Mouse (Mus musculus) cerebellum, adult (tissue): ENCODE results near the gene Clcnkb.

ENCODE experiments used
- ATAC-seq: cut with Nextera tagmentation; 2 replicates; pipeline ENCODE4 v1.9.2; 2017; ENCODE audit warnings: mild to moderate bottlenecking, moderate library complexity, mixed read lengths; ENCODE audit not compliant: insufficient number of reproducible peaks, low FRiP score, low TSS enrichment

The Clcnkb gene

DNA sequence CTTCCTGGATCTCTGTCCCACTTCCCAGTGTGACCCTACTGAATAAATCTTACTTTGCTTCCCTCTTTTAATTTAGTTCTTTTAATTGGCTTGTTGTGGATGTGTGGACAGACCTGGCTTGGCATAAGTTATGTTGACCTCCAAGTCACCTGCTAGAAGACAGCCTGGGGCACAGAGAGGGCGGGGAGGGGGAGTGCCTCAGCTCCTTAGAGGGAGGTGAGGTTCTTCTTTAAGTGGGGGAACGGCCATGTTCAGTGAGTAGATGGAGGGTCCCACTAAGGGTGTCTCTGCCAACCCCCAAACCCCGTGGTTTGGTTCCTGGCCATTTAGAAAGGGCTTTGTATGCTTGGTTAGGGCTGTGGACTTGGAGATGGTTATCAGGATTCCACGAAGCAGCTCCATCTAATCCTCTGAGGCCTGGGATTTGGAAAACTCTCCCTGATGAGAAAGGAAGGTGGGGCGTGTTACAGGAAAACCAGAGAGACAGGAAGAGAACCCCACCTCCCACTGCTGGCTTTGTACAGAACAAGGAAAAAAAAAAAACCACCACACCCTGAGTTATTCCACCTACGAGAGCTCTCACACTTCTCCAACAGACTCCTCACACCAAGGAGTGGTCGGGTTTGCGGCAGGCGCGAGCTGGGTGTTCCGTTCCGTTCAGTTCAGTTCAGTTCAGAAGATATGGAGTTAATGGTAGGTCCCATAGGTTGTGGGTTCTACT is 23.4 kb upstream of the Clcnkb start:
- no peak for ATAC-seq

DNA sequence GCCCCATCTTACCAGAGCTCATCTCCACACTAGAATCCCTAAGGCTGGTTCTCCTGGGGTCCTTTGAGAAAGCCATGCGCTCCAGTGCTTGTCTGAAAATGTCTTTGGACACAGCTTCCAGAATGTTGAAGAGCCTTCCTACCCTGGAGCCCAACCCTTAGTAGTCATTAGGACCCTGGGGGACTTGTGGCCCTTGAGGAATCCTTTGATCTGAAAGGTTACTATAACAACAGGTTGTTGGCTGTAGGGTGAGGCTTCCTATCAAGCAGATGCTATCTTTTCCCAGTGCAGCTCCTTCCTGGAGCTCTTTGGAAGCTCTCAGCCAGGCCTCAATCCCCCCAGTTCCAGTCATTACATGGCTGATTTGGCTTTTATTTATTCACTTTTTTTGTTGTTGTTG is 20.2 kb upstream of the Clcnkb start, which contains the start of gene Srarp:
Gene Srarp, minus strand, starts transcription at position 132 of the 400 bp plus-strand sequence.
- no peak for ATAC-seq

DNA sequence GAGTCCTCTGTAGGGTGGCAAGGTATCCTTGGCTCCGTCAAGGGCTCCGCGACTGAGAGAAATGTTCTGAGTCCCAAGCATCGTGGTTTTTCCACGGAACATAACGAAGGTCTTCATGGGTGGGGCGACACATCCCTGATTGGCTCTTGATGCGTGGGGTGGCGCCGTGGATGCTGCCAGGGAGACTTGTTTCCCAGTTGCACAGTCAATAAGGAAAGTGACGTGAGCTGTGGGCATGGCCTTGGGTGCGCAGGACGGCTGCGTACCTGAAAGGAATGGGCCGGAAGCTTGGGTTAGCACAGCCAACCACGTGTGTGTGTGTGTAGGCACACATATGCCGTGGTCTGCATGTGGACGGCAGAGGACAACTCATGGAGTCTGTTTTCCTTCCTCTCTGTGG is 17.4 kb upstream of the Clcnkb start:
- ATAC-seq: no peak

DNA sequence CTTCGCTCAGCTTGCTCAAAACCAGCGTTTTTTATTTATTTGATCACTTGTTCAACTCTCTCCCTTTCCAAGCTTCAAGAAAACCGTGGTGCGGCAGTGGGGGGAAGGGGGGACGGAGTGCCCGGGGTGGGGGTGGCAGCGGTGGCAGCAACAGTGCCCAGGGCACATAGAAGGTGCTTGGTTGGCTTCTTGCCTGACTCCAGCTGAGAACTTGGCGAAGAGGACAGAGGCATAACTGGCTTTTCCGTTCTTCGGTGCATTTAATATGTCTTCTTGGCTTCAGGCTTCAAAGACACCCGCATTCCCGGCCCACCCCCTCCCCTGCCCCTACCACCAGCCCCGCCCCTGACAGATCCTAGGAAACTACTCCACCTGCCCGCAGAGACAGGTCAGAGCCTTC is 16.9 kb upstream of the Clcnkb start:
- no peak for ATAC-seq

DNA sequence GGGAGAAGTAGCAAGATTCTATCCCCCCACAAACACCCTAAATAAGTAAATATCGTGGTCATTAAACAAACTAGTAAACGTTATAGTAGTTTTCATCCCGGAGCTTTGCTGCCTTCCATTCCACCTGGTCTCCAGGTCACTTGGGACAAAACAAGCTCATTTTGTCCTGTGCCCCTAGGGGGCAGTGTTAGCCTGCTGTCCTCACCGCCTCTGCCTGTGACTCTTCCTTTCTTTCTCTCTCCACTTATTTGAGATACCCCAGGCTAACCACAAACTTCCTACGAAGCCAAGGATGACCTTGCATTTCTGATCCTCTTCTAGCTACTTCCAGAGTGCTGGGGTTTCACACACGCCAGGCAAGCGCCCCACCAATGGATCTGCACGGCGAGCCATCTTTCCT is 15.2 kb upstream of the Clcnkb start:
- ATAC-seq: no peak

DNA sequence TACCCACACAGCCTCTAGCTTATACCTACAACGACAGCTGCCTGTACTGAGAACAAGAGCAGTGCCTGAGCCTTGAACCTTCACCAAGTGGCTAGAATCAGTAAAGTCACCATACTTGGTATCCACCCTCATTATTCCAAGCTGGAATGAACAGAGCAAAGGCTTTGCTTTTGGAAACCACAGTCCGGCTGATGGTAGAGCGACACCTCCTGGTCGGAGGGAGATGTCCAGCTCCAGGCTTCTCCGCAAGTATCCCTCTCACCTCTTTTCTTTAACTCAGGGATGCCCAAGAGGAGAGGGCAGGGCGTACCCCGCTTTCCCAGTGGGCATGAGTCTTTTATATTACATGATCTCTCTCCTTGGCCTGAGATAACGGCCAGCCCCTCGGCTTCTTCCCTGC is 14.0 kb upstream of the Clcnkb start:
- no peak for ATAC-seq

DNA sequence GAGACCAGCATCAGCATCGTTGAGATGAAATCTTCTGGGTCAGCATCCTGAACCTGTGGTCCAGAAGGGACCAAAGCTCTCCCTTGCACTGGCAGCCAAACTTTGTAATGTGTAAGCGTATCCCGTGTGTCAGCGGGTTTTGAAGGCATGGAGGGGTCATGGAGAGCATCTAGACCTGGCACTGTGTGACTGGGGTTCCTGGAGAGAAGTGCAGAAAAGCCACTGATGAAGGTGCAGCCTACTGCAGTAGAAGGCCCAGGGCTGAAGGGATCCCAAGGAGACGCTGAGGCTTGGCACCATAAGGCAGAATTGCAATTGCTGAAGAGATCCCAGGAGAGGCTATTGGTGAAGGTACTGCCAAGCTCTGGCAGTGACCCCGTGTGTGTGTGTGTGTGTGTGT is 13.6 kb upstream of the Clcnkb start:
- ATAC-seq: no peak

DNA sequence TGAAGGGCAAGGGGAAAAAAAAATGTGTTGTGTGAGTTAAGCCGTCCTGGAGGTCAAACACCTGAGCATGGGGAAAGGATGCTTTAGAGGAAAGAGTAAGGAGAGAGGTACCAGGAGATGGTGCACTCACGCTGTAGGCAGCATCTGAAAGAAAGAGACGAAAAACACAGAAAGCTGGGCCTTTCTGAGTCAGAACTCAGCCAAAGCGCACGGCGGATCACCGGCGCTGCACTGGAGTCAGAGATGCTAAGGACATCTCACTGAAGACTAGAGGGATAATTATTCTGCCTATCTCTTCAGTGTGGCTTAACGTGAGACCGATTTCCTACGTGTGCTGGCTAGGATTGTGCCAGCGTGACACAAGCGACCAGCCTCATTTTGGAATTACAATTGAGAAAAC is 12.1 kb upstream of the Clcnkb start:
- no peak for ATAC-seq

DNA sequence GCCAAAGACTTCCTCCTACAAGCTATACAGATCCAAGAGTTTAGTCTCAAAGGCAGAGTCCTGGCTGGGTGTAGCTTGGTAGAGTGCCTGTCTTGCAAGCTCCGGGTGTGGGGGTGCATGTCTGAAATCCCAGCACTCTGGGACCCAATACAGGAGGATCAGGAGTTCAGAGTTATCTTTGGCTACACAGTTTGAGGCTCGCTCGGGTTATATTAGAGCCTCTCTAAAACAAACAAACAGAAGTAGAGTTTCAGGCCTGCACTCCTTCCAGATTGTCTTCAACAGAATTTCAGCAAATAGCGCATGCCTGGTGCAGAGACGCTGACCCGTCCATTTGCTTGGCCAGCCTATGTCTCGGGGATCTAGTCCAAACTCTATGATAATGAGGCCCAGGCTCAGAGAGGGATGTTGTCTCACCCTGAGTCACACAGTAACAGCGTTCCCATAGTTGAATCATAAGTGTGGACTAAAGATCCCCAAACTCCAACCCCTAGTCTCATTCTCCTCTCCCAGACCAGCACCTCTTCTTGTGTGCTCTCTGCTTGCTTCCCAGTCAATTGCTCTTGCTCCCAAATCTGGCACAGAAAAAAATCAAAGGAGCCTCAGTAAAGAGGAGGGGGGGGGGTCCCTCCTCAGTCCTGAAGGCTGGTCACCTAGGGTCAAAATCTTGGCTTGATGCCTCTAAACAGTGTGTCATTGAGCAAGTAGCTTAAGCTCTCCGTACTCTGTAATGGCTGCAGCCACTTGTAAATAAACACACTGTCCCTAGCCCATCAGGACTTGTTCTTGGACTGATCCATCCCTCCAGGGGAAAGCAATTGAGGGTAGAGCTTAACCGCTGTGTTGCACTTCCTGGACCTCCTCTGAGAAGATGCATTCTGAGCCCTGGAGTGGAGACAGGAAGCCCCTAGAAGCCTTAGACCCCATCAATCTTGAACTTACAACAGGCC is 11.3 kb upstream of the Clcnkb start:
- ATAC-seq: no peak

DNA sequence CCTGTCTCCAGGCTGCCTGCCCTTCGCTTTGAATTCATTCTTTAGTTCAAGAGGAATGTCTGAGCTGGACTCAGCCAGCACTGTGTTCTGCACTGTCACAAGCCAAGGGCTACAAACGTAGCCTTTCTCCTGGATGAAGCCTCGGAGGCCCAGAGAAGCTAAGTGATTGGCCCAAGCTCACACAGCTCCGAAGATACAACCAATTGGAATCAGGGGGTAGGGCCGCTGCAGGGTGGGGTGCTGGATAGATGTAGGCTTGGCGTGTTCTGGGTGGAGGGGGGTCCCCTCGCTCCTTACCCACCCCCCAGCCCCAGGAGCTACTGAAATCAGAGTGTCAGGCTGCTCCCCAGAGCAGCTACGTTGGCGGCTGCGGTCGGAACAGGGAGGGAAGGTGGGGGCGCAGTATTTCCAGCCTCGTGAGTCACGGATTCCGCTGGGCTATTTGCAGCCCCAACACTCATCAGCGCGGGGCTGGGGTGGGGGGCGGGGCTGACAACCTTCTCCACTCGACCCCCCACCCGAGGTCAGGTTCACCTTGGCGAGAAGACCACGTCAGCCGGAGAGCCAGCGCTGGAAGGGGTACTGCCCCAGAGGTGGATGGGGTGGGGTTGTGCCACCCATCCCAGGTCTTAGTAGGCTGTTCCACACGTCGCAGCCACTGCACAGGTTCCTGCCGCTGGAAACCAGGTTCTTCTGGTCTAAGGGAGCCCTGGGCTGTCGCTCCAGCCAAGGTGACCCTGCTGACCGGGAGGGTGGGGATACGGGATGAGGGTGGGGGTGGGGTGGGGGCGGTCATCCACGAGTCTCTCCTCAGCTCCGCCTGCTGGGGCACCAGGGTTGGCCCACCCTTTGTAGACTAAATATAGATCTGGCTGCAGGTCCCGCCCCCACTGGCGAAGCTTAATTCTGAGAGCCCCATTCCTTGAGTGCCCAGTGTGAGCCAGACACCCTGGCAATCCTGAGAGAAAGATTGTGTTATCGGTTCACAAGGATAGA is 10.0 kb upstream of the Clcnkb start:
- peak; percentile 93 for ATAC-seq

DNA sequence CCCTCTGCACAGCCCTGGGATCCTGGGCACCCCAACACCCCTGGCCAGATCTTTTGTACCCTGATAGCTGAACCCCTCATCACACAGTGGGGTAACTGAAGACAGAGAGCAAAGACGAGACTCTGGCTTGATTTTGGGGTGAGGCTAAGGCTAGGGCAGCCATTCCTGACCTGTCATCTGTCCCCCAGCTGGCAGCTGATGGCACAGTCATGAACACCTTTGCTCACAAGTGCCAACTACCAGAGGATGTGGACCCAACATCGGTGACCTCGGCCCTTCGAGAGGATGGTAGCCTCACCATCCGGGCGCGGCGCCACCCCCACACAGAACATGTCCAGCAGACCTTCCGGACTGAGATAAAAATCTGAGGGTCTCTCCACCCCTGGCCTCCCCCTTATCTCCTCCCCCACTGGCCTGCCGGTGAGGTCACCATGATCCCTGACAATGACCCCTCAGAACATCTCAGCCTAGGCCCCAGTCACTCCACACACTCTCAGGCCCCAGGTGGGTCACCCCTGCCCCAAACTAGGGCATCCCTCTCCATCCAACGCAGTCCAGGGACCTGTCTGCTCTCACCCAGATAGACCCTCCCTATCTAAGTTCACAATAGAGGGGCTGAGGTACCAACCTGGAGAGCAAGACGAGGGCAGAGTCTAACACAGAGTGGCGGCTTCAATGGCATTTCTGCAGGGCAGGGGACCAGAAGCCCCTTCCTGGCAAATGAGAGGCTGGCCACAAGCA is 8.0 kb upstream of the Clcnkb start:
- ATAC-seq: no peak

DNA sequence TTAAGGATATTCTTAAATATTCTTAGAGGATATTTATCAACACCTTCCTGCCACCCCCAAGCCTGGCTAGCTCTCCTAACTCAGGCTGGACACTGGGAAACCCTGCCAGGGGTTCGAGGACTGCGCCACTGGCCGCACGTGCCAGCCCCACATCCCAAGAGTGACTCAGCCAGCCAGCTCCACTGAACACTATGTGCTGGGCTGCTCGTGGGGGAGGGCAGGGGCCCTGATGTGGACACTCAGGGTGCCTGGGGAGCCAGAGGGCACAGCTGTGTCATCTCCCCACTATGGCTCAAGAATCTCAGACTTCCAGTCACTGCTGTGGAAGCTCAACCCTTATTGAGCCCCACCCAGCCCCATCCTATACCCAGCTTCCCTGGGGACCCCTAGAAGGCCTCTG is 7.5 kb upstream of the Clcnkb start:
- ATAC-seq: no peak

DNA sequence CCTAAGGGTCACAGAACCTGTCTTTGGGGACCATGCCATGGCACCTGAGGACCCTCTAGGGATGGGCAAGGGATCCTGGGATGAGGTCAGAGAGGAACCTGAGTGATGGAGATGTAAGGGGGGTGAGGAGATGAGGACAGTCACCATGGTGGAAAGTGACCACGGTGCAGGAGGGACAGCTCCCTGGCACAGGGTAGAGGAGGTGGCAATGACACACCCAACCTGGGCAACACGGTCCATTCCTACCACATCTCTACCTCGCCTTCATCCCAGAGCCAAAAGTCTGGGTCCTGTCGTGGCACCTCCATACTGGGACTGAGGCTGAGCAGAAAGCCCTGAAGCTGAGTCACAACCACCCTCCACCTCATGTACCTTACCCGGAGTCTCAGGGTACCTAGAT is 7.0 kb upstream of the Clcnkb start:
- no peak for ATAC-seq

DNA sequence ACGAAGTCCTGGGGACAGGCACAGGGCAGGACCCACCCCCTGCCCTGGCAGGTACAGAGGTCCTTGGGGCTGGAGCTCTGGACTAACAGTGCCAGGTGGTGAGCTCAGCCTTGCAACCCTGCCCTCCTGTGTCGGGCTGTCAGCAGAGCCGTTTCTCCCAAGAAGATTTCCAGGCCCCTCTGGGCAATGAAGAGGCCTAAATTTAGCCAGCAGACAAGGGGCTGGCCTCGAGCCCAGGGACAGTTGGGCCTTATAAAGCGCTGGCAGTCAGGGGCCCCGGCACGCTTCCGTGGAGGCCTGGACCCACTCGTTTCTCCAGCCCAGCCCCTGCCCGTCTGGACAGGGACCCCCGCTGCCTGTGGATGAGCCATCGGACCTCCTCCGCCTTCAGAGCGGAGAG is 5.6 kb upstream of the Clcnkb start:
- ATAC-seq: no peak

DNA sequence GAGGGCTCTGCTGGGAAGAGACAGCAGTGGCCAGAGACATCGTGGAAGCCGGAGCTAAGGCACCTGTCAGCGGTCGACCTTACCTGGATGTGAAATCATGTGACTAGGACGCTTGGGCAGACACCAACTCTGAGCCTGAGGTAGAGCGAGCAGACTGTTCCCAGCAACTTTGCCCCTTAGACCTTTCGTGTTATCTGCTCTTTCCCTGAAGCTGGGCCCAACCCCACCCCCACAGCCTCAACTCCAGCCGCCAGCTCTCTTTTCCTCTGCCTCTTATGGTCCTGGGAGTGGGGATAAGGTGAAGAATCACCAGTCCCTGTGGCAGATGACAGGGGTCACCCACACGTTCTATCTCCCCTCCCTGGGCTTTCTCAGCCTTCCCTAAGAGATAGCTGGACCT is 5.1 kb upstream of the Clcnkb start:
- ATAC-seq: no peak

DNA sequence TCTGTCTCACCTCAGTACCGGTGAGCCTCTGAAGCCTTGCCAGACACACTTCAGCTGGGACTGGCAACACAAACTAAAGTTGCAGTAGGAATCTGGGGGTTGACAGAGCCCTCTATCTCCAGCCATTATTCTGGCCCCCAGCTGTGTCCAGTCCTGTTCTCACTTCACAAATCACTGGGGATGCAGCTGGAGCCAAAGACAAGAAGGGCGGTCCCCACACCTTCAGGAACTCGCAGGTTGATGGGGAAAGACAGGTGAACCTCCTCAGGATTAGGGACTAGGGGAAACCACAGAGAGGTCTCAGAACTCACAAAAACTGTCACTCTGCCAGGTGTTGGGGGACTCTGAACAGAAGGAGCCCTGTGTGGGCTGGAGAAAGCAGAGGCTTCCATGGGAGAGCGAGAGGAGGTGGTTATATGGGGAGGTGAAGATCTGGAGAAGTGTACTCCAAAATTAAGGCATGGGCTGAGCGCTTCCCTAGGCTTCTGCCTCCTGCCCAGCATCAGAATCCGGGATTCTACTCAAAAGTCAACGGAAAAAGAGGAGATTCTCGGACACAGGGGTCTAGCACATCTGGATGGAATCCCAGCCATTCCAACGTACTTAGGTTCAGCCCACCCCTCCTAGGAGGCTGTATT is 4.5 kb upstream of the Clcnkb start, which contains the start of gene Hspb7:
Gene Hspb7, plus strand, starts transcription at position 588 of the 638 bp plus-strand sequence.
- ATAC-seq: no peak

DNA sequence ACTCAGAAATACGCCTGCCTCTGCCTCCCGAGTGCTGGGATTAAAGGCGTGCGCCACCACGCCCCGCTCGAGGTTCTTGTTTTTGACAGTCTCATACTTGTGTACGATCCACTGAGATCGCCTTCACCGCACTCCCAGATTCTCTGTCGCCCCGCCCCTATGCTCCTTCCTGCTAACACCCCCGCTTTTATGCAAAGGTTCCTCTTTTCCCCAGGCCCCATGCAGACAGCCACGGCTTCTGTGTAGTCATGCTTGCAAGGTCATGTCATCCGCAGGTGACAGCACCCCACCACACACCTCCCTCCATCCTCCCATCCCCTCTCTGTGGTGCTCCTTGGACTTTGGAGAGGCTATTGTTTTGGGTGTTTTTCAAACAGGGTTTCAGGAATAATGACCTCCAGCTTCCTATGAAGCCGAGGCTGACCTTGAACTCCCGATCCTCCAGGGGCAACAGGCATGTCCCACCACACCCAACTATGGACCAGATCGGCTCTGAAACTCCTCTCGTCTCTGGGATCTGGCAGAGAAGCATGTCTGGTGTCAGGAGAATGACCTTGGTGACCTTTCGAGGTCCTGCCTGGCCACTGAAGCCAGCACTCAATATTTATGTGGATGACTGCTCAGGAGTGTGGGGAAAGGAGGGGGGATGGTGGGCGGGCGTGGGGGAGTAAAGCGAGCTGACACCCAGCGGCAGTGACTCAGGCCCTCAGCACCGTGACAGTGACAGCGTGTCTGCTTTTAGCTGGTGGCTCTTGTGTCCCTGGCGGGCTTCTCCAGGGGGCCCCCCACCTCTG is 3.8 kb upstream of the Clcnkb start:
- ATAC-seq: no peak

DNA sequence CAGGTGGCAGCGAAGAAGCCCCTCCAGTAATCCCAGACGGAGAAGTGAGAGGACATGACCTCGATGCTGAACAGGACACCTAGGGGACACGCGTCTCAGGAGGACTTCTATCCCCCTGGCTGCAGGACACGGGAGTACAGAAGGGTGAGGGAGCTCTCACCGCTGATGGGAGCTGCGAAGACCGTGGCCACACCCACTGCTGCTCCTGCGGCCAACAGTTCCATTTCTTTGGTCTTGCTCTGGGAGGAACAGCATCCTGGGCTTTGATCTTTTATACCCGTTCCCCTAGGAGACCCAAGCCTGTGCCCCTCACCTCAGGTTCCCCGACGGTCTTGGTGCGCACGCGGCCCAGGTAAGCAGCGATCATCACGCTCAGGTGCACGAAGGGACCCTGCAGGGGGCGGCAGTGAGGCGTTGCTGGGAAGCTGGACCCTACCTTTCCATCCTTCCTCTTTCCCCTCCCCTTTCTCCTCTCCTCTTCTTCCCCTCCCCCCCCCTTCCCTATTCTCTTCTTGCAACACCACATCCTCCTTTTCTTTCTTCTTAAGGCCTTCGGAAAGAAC is 4.3 kb downstream of the Clcnkb start:
- ATAC-seq: no peak
